Mouse (Mus musculus): ENCODE results near the gene AI661453. TPM values are rescaled to one million over a fixed set of nuclear protein-coding genes. Genes with fewer than 3 reads are reported as not detected.

Gene AI661453
- total RNA-seq, 2 experiments from 2014 or later = 0.46 to 0.54 TPM

- no peak for DNase-seq (ENCODE audit: low spot score in 2 of 2)
These were observed 28.6 kb downstream of the AI661453 start for GRCm38 (mm10) chr17:47465016-47465415.

- DNase-seq (ENCODE audit: low spot score in 2 of 2) = no peak
These were observed 29.9 kb downstream of the AI661453 start for GRCm38 (mm10) chr17:47466284-47466683.

GRCm38 (mm10) chr17:47467659-47468058 is 31.2 kb downstream of the AI661453 start:
- no peak for DNase-seq (ENCODE audit: low spot score in 2 of 2)

GRCm38 (mm10) chr17:47468063-47468462 is 31.6 kb downstream of the AI661453 start:
- no peak for DNase-seq (ENCODE audit: low spot score in 2 of 2)

DNA sequence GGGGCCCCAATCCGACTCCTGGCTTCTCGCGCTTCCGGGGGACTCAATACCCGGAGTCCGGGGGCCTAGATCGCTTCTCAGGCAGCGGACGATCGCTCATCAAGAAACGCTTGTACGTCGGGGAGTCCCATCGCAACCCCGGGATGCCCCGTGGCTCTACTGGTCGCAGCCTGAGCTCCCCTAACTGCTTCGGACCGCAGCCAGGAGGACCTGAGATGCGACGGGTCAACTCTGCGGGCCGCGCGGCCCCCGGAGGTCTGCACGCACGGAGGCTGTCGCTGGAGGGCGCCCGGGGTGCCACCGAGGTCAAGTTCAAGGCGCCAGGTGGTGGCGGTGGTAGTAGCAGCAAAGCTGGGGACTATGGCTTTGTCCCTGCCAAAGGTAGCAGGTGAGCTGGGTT is 32.1 kb downstream of the AI661453 start:
- no peak for DNase-seq (ENCODE audit: low spot score in 2 of 2)

DNA sequence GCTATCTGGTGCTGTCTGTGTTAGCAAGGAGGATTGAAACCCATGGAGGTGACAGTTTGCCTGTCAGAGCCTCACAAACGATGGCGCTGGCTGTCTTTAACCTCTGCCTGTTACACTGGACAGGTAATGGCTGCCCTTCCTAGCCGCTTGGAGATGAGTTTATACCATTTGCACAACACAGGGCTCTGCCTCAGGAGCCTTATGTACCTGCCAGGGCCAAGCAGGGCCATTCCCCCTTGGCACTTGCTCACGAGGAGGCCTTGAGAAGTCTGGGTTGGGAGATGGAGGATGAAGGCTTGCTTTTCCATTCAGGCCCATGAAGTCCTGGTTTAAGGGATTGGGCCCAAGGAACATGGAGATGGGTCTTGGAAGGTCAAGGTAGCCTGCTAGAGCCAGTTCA is 33.2 kb downstream of the AI661453 start:
- no peak for DNase-seq (ENCODE audit: low spot score in 2 of 2)

- no peak for DNase-seq (ENCODE audit: low spot score in 2 of 2)
These were observed 33.7 kb downstream of the AI661453 start for GRCm38 (mm10) chr17:47470121-47470520.

DNA sequence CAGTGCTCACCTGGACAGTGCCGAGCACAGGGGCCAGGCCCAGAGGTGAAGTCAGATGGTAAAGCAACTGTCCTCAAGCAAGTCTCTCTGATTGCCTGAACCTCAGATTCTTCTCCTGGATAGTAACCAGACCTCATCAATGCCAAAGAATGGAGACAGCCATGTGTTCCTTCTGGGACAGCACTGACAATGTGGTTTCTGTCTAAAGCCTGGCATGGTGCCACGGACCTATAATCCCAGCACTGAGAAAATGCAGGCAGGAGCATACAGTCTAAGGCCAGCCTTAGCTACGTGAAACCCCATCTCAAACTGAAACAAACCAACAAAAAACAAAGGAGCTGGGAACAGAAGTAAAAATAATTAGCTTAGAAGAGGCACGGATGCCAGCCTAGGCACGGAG is 34.3 kb downstream of the AI661453 start:
- DNase-seq (ENCODE audit: low spot score in 2 of 2) = no peak

- peak in 1 of 2 experiments; percentile 14 for DNase-seq (ENCODE audit: low spot score in 2 of 2)
These were observed 36.3 kb downstream of the AI661453 start for GRCm38 (mm10) chr17:47472435-47473350.

GRCm38 (mm10) chr17:47473434-47473974 is 37.1 kb downstream of the AI661453 start:
- peak; percentile 37 to 54 for DNase-seq (ENCODE audit: low spot score in 2 of 2)

DNA sequence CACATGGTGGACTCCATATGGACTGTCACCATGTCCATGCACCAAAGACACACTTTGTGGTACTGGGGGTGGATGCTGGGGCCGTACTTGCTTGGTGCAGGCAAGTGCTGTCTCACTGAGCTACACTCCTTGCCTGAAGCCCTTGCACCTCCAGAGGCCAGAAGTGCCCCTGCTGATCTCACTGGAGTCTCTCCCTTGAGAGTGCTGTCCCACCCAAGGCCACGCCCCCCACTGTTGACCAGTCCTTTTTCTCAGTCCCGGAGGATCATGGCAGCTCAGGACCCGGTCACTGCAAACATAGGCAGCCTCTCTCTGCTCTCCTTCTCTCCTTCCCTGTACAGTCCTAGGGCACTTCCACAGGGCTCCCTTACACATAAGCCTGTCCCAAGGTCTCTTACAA is 37.8 kb downstream of the AI661453 start:
- no peak for DNase-seq (ENCODE audit: low spot score in 2 of 2)

DNA sequence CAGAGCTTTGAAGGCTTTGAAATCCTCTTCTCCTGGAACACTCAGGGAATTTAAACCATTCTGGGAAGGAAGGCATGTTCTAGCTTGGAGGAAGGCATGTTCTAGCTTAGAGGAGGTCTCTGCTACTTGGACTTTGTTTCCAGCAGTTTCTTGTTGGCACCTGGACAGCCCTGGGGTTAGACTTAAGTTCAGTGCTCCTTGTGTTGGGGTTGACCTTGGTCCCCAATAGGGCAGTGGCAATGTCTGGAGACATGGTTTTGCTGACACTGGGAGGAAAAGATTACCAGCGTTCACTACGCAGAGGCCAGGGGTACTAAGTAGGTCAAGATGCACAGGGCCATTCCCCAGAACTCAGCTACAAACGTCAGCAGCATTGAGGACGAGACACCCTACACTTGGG is 38.8 kb downstream of the AI661453 start:
- no peak for DNase-seq (ENCODE audit: low spot score in 2 of 2)

GRCm38 (mm10) chr17:47475714-47476113 is 39.3 kb downstream of the AI661453 start:
- DNase-seq (ENCODE audit: low spot score in 2 of 2) = no peak

- no peak for DNase-seq (ENCODE audit: low spot score in 2 of 2)
These were observed 43.5 kb downstream of the AI661453 start for GRCm38 (mm10) chr17:47479887-47480286.

GRCm38 (mm10) chr17:47482401-47482800 is 46.0 kb downstream of the AI661453 start:
- DNase-seq (ENCODE audit: low spot score in 2 of 2) = peak; percentile 42 to 52

DNA sequence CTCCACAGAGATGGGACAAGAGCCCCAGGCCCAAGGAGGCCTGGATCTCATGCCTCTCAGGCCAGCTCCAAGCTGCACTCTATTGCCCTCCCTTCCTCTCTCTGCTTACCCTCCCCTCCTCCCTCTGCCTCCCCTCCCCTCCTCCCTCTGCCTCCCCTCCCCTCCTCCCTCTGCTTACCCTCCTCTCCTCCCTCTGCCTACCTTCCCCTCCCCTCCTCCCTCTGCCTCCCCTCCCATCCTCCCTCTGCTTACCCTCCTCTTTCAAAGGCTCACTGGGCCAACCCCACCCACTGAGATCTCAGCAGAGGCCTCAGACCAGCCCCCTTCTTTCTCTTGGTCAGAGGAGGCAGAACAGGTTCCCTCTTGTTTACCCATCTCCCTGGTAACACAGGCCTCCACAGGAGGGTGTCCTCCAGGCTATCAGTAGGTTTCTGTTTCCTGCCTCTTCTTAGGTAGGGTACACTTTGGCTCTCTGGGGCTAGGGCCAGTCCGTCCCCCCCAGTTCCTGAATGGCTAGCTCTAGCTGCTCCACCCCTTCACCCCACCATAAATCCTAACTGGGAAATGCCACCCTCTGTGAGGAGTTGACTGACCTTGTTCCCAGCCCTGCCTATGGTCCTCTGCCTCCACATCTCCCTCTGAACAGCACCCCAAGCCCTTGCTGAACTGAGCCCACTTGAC is 48.0 kb downstream of the AI661453 start:
- no peak for DNase-seq (ENCODE audit: low spot score in 2 of 2)

GRCm38 (mm10) chr17:47484993-47485392 is 48.6 kb downstream of the AI661453 start:
- no peak for DNase-seq (ENCODE audit: low spot score in 2 of 2)

GRCm38 (mm10) chr17:47485791-47486190 is 49.4 kb downstream of the AI661453 start:
- no peak for DNase-seq (ENCODE audit: low spot score in 2 of 2)

DNA sequence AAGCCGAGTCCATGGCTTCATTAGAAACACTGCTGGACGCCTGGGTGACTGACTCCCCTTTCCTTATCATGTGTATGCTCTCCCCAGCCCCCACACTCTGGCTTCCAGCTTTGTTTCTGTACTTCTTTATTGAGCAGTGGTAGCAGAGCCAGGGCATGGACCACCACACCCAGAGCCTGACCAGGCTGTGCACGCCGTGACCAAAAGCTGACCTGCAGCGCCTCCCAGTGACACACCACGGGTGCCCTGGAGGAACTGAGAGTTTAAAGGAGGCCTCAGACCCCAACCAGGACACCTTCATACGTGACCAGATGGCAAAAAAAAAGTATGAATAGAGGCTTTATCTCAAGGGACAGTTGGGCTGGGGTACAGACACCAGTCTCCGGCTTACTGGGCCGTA is 54.4 kb downstream of the AI661453 start:
- DNase-seq (ENCODE audit: low spot score in 2 of 2) = no peak

DNA sequence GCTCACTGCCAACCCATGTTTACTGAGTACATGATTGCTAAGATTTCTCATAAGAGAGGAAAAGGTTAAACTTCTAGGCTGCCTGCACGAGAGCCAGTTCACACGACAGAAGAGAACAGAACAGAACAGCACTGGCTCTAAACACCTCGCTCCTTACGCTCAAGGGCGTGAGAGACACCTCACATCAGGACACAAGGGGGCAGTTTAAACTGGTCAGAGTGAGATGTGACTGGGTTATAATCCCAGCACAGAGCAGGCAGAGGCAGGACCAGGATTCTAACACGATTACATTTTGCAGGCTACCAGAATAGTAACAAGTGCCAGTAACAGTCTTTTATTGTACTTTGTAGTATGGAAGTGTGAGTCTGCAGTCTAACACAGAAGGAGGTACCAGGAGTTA is 56.3 kb downstream of the AI661453 start:
- no peak for DNase-seq (ENCODE audit: low spot score in 2 of 2)

DNA sequence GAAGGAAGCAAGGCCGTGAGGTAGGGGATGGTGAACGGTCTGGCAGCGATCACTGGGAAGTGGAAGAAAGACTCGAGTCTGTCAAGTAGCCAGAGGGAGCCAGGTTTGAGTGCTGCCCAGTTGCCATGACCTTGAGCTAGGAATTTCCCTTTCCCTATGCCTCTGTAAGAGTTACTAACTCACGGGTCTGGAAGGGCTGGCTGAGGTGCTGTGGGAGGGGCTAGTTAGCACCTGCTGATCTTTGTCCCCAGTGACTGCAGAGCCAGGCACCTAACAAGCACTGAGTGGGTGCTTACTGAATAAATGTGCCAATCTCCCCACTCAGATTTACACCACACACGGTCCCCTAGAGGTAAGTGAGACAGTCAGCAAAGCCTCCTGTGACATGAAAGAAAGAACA is 57.2 kb downstream of the AI661453 start:
- no peak for DNase-seq (ENCODE audit: low spot score in 2 of 2)

- no peak for DNase-seq (ENCODE audit: low spot score in 2 of 2)
These were observed 57.7 kb downstream of the AI661453 start for GRCm38 (mm10) chr17:47494132-47494531.

Measured in left cerebral cortex, adult 18-20 months (tissue).